Mouse (Mus musculus): ENCODE measurements around the gene Galnt10. TPM values are rescaled to one million over a fixed set of nuclear protein-coding genes. Genes with fewer than 3 reads are reported as not detected.

The Galnt10 gene
- polyA plus RNA-seq, 1 experiment from 2014 or later, result 12.6 TPM

GRCm38 (mm10) chr11:57827915-57828545 is 182.8 kb downstream of the Galnt10 start:
- Histone ChIP-seq H3K27me3 (ENCODE audit: control insufficient read depth, insufficient read depth, low read length) (peaks cover 78% of the 10 kb centered on the region), H3K9me3 (ENCODE audit: control insufficient read depth, low read length) (no peaks in the 10 kb centered on the region), H3K9ac (ENCODE audit: low read length) (no peak overlapping the region), H3K27ac (ENCODE audit: low read depth, low read length) (no peak overlapping the region), H3K36me3 (ENCODE audit: control insufficient read depth, insufficient read depth, low read length) (no peaks in the 10 kb centered on the region), H3K4me1 (ENCODE audit: control insufficient read depth, insufficient read depth, low read length) (peaks cover 4% of the 10 kb centered on the region), H3K4me3 (ENCODE audit: low read depth, low read length) (peak overlapping the region; percentile 20), H3K4me2 (ENCODE audit: low read depth) (peak overlapping the region; percentile 34)
- peak; percentile 52 for DNase-seq (ENCODE audit: low spot score)
- WGBS, result under 1% methylated on average over 33 of the region's 33 CpGs
- no peak for ATAC-seq (ENCODE audit: insufficient read depth, low FRiP score, low TSS enrichment)

- WGBS, result under 1% methylated on average over 53 of the region's 53 CpGs
- H3K27ac ChIP-seq (ENCODE audit: low read depth, low read length), result no peak overlapping the region
- H3K27me3 ChIP-seq (ENCODE audit: control insufficient read depth, insufficient read depth, low read length), result peaks cover 90% of the 10 kb centered on the region
- ATAC-seq (ENCODE audit: insufficient read depth, low FRiP score, low TSS enrichment), result no peak
- no peak overlapping the region for H3K4me3 ChIP-seq (ENCODE audit: low read depth, low read length)
- no peaks in the 10 kb centered on the region for H3K36me3 ChIP-seq (ENCODE audit: control insufficient read depth, insufficient read depth, low read length)
- H3K9ac ChIP-seq (ENCODE audit: low read length), result no peak overlapping the region
- H3K4me1 ChIP-seq (ENCODE audit: control insufficient read depth, insufficient read depth, low read length), result peaks cover 4% of the 10 kb centered on the region
- no peaks in the 10 kb centered on the region for H3K9me3 ChIP-seq (ENCODE audit: control insufficient read depth, low read length)
- peak; percentile 52 for DNase-seq (ENCODE audit: low spot score)
- peak overlapping the region; percentile 19; the same call in 1 of the 2 replicates for H3K4me2 ChIP-seq (ENCODE audit: low read depth)
Observed at GRCm38 (mm10) chr11:57828955-57829870, 184.0 kb downstream of the Galnt10 start.

- H3K4me2 ChIP-seq (ENCODE audit: low read depth), result no peak overlapping the region
- H3K27me3 ChIP-seq (ENCODE audit: control insufficient read depth, insufficient read depth, low read length), result peaks cover 95% of the 10 kb centered on the region
- peaks cover 4% of the 10 kb centered on the region for H3K4me1 ChIP-seq (ENCODE audit: control insufficient read depth, insufficient read depth, low read length)
- 7% methylated on average over 17 of the region's 17 CpGs for WGBS
- no peak overlapping the region for H3K9ac ChIP-seq (ENCODE audit: low read length)
- no peaks in the 10 kb centered on the region for H3K36me3 ChIP-seq (ENCODE audit: control insufficient read depth, insufficient read depth, low read length)
- H3K27ac ChIP-seq (ENCODE audit: low read depth, low read length), result no peak overlapping the region
- no peak overlapping the region for H3K4me3 ChIP-seq (ENCODE audit: low read depth, low read length)
- no peak for ATAC-seq (ENCODE audit: insufficient read depth, low FRiP score, low TSS enrichment)
- DNase-seq (ENCODE audit: low spot score), result peak; percentile 28
- no peaks in the 10 kb centered on the region for H3K9me3 ChIP-seq (ENCODE audit: control insufficient read depth, low read length)
Observed at GRCm38 (mm10) chr11:57829871-57830775, 184.9 kb downstream of the Galnt10 start.

GRCm38 (mm10) chr11:57831281-57831781 is 186.1 kb downstream of the Galnt10 start:
- ATAC-seq (ENCODE audit: insufficient read depth, low FRiP score, low TSS enrichment) (no peak), DNase-seq (ENCODE audit: low spot score) (peak; percentile 49)
- Histone ChIP-seq H3K9ac (ENCODE audit: low read length) (no peak overlapping the region), H3K4me1 (ENCODE audit: control insufficient read depth, insufficient read depth, low read length) (peaks cover 4% of the 10 kb centered on the region), H3K9me3 (ENCODE audit: control insufficient read depth, low read length) (no peaks in the 10 kb centered on the region), H3K4me3 (ENCODE audit: low read depth, low read length) (no peak overlapping the region), H3K27me3 (ENCODE audit: control insufficient read depth, insufficient read depth, low read length) (peaks cover 99% of the 10 kb centered on the region), H3K27ac (ENCODE audit: low read depth, low read length) (no peak overlapping the region), H3K36me3 (ENCODE audit: control insufficient read depth, insufficient read depth, low read length) (no peaks in the 10 kb centered on the region), H3K4me2 (ENCODE audit: low read depth) (no peak overlapping the region)
- WGBS, result 1% methylated on average over 31 of the region's 31 CpGs

GRCm38 (mm10) chr11:57831861-57832260 is 186.6 kb downstream of the Galnt10 start:
- WGBS, result under 1% methylated on average over 16 of the region's 16 CpGs
- no peak for ATAC-seq (ENCODE audit: insufficient read depth, low FRiP score, low TSS enrichment)

GRCm38 (mm10) chr11:57832552-57833201 is 187.4 kb downstream of the Galnt10 start, which contains the start of gene Hand1:
Gene Hand1 (minus strand): TSS chr11:57832818.
- no peak within 1 kb of the TSS for H3K4me3 ChIP-seq (ENCODE audit: low read depth, low read length)
- H3K36me3 ChIP-seq (ENCODE audit: control insufficient read depth, insufficient read depth, low read length), result no peaks in the 10 kb centered on the region
- peaks cover 3% of the 10 kb centered on the region for H3K4me1 ChIP-seq (ENCODE audit: control insufficient read depth, insufficient read depth, low read length)
- H3K9me3 ChIP-seq (ENCODE audit: control insufficient read depth, low read length), result no peaks in the 10 kb centered on the region
- under 1% methylated on average over 23 of the region's 23 CpGs for WGBS
- DNase-seq (ENCODE audit: low spot score) (no peak), ATAC-seq (ENCODE audit: insufficient read depth, low FRiP score, low TSS enrichment) (no peak)
- peaks cover 99% of the 10 kb centered on the region for H3K27me3 ChIP-seq (ENCODE audit: control insufficient read depth, insufficient read depth, low read length)
- no peak within 1 kb of the TSS for H3K27ac ChIP-seq (ENCODE audit: low read depth, low read length)
- H3K4me2 ChIP-seq (ENCODE audit: low read depth), result no peak within 1 kb of the TSS
- no peak within 1 kb of the TSS for H3K9ac ChIP-seq (ENCODE audit: low read length)

More at GRCm38 (mm10) chr11:57831861-57832260, 186.6 kb downstream of the Galnt10 start:
- DNase-seq (ENCODE audit: low spot score), result no peak
- H3K9me3 ChIP-seq (ENCODE audit: control insufficient read depth, low read length), result no peaks in the 10 kb centered on the region
- H3K9ac ChIP-seq (ENCODE audit: low read length), result no peak overlapping the region
- H3K4me3 ChIP-seq (ENCODE audit: low read depth, low read length), result no peak overlapping the region
- no peaks in the 10 kb centered on the region for H3K36me3 ChIP-seq (ENCODE audit: control insufficient read depth, insufficient read depth, low read length)
- peaks cover 4% of the 10 kb centered on the region for H3K4me1 ChIP-seq (ENCODE audit: control insufficient read depth, insufficient read depth, low read length)
- peaks cover 99% of the 10 kb centered on the region for H3K27me3 ChIP-seq (ENCODE audit: control insufficient read depth, insufficient read depth, low read length)
- no peak overlapping the region for H3K27ac ChIP-seq (ENCODE audit: low read depth, low read length)
- no peak overlapping the region for H3K4me2 ChIP-seq (ENCODE audit: low read depth)

GRCm38 (mm10) chr11:57833296-57833977 is 188.2 kb downstream of the Galnt10 start:
- WGBS, result under 1% methylated on average over 30 of the region's 30 CpGs
- no peak overlapping the region for H3K27ac ChIP-seq (ENCODE audit: low read depth, low read length)
- H3K4me3 ChIP-seq (ENCODE audit: low read depth, low read length), result no peak overlapping the region
- H3K4me2 ChIP-seq (ENCODE audit: low read depth), result no peak overlapping the region
- ATAC-seq (ENCODE audit: insufficient read depth, low FRiP score, low TSS enrichment) (no peak), DNase-seq (ENCODE audit: low spot score) (peak; percentile 43)
- H3K4me1 ChIP-seq (ENCODE audit: control insufficient read depth, insufficient read depth, low read length), result peaks cover 2% of the 10 kb centered on the region; the same call in 1 of the 2 replicates
- peaks cover 100% of the 10 kb centered on the region for H3K27me3 ChIP-seq (ENCODE audit: control insufficient read depth, insufficient read depth, low read length)
- H3K36me3 ChIP-seq (ENCODE audit: control insufficient read depth, insufficient read depth, low read length), result no peaks in the 10 kb centered on the region
- H3K9me3 ChIP-seq (ENCODE audit: control insufficient read depth, low read length), result no peaks in the 10 kb centered on the region
- no peak overlapping the region for H3K9ac ChIP-seq (ENCODE audit: low read length)
